Mouse (Mus musculus) thymus, adult 2 months (tissue): ENCODE data around the gene Plk3.

ENCODE experiments used
- CTCF ChIP-seq: fragments of 200-500 bp; IDR thresholded peaks from 2 replicates; pipeline ENCODE4 v1.5.1; 2012; ENCODE audit warnings: mild to moderate bottlenecking, control low read depth, low read length, moderate library complexity, borderline replicate concordance; ENCODE audit not compliant: control insufficient read depth, poor library complexity, insufficient read depth; ENCODE audit errors: extremely low read depth
- POLR2A ChIP-seq: fragments of 200-500 bp; IDR thresholded peaks from 2 replicates; pipeline ENCODE4 v1.6.1; 2012; ENCODE audit warnings: mild to moderate bottlenecking, low read length, control low read depth, moderate library complexity; ENCODE audit not compliant: control insufficient read depth, poor library complexity, insufficient read depth; ENCODE audit errors: extremely low read depth

DNA sequence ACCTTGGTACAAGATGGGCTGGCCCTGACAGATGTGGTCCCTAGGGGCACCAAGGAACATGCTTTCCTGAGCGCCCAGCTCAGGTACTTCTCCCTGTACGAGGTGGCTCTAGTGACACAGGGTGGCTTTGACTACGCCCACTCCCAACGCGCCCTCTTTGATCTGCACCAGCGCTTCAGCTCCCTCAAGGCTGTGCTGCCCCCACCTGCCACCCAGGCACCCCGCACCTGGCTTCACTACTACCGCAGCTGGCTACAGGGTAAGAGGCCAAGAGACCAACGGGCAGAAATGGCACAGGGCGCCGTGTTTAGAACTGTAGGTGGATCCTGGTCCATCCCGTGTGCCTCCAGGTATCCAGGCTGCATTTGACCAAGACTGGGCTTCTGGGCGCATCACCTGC is 23.5 kb downstream of the Plk3 start:
- no peak for TF ChIP-seq CTCF
- TF ChIP-seq POLR2A, result no peak
